Mouse (Mus musculus) heart, adult 2 months (tissue): ENCODE measurements around the gene Arid3b. TPM values are rescaled to one million over a fixed set of nuclear protein-coding genes. Genes with fewer than 3 reads are reported as not detected.

Experiments used
- DNase-seq, 2 experiments: peaks; one replicate each; pipeline ENCODE4 v3.0.0; 2021
- H3K27ac ChIP-seq: fragments of 200-600 bp; 2 replicates; pipeline ENCODE4 v1.8.1; 2022
- H3K27me3 ChIP-seq: fragments of 200-500 bp; 2 replicates; pipeline ENCODE4 v1.6.1; 2012; ENCODE audit warnings: mild to moderate bottlenecking, low read length, inconsistent platforms, mixed read lengths; ENCODE audit not compliant: control insufficient read depth, insufficient read depth
- H3K36me3 ChIP-seq: fragments of 200-500 bp; 2 replicates; pipeline ENCODE4 v1.6.1; 2012; ENCODE audit warnings: low read length, inconsistent platforms; ENCODE audit not compliant: control insufficient read depth, insufficient read depth
- H3K4me1 ChIP-seq: fragments of 200-500 bp; 2 replicates; pipeline ENCODE4 v1.6.1; 2011; ENCODE audit warnings: low read length; ENCODE audit not compliant: control insufficient read depth, insufficient read depth
- H3K4me3 ChIP-seq: fragments of 200-600 bp; 2 replicates; pipeline ENCODE4 v1.8.1; 2022
- H3K79me2 ChIP-seq: fragments of 200-500 bp; replicated peaks from 2 replicates; pipeline ENCODE4 v1.6.1; 2012; ENCODE audit warnings: mild to moderate bottlenecking, inconsistent platforms, low read length, moderate library complexity, mixed read lengths; ENCODE audit not compliant: control insufficient read depth, insufficient read depth
- H3K9ac ChIP-seq: fragments of 200-500 bp; 2 replicates; pipeline ENCODE4 v1.6.1; 2012; ENCODE audit warnings: low read depth, mild to moderate bottlenecking, control low read depth, inconsistent platforms, low read length, mixed read lengths
- CTCF ChIP-seq: fragments of 200-600 bp; IDR thresholded peaks from 2 replicates; pipeline ENCODE4 v1.8.1; 2022; ENCODE audit warnings: antibody characterized with exemption, mild to moderate bottlenecking, moderate library complexity
- EP300 ChIP-seq: fragments of 200-500 bp; IDR thresholded peaks from 2 replicates; pipeline ENCODE4 v1.6.1; 2011; ENCODE audit warnings: low read depth, low read length, control low read depth; ENCODE audit not compliant: insufficient read depth
- POLR2A ChIP-seq: fragments of 200-500 bp; IDR thresholded peaks from 2 replicates; pipeline ENCODE4 v1.6.1; 2011; ENCODE audit warnings: mild to moderate bottlenecking, low read depth, low read length, control low read depth; ENCODE audit not compliant: insufficient read depth
- WGBS: fragments of 180-500 bp; shearing (Covaris S2); methylation state at CpG from one replicate; pipeline ENCODE4 v1.1.7; 2018; 5-methylcytosine and 5-hydroxymethylcytosine counted together
- intact Hi-C: fragments of 180-260 bp; cut with DNase I; formaldehyde crosslinking; loops from one replicate; pipeline ENCODE4 v1.15.1; 2025
- polyA plus RNA-seq: library from polyadenylated mRNA; depleted of rRNA; stranded (reverse); fragments of >200 nt; gene quantifications from 2 replicates; pipeline ENCODE4 v1.2.3, GENCODE M21; 2012
- total RNA-seq, 2 experiments: library from RNA; stranded (reverse); gene quantifications; 2 replicates each; pipeline ENCODE4 v1.2.3; 2021

Arid3b gene
- total and polyA plus RNA-seq, 3 experiments = 3.6 to 4.6 (median 4.0) TPM

GRCm38 (mm10) chr9:57782656-57783055 lies 53.9 kb downstream of the Arid3b start:
- Histone ChIP-seq H3K4me3 (no peak overlapping the region), H3K4me1 (no peaks in the 10 kb centered on the region), H3K27me3 (no peaks in the 10 kb centered on the region), H3K27ac (no peak overlapping the region), H3K36me3 (no peaks in the 10 kb centered on the region), H3K79me2 (no peaks in the 10 kb centered on the region), H3K9ac (no peak overlapping the region)
- intact Hi-C loops = no loop called here
- no peak for DNase-seq
- TF ChIP-seq POLR2A (no peak), CTCF (no peak), EP300 (no peak)
- 87% methylated on average over 3 of the region's 3 CpGs for WGBS

GRCm38 (mm10) chr9:57775736-57776135 lies 60.9 kb downstream of the Arid3b start:
- DNase-seq = no peak
- H3K4me1 ChIP-seq = no peaks in the 10 kb centered on the region
- H3K27ac ChIP-seq = no peak overlapping the region
- WGBS = 83% methylated on average over 4 of the region's 4 CpGs
- H3K4me3 ChIP-seq = no peak overlapping the region
- H3K36me3 ChIP-seq = no peaks in the 10 kb centered on the region
- intact Hi-C loops = no loop called here
- H3K79me2 ChIP-seq = no peaks in the 10 kb centered on the region
- H3K27me3 ChIP-seq = no peaks in the 10 kb centered on the region
- TF ChIP-seq POLR2A (no peak), CTCF (no peak), EP300 (no peak)
- no peak overlapping the region for H3K9ac ChIP-seq

- DNase-seq = no peak
- Histone ChIP-seq H3K4me1 (no peaks in the 10 kb centered on the region), H3K36me3 (no peaks in the 10 kb centered on the region), H3K27me3 (no peaks in the 10 kb centered on the region), H3K27ac (no peak overlapping the region), H3K9ac (no peak overlapping the region), H3K79me2 (no peaks in the 10 kb centered on the region), H3K4me3 (no peak overlapping the region)
- no peak for TF ChIP-seq POLR2A
- WGBS = 74% methylated on average over 5 of the region's 5 CpGs
- intact Hi-C loops = no loop called here
Measured at GRCm38 (mm10) chr9:57775026-57775425, 61.6 kb downstream of the Arid3b start.

- Histone ChIP-seq H3K27ac (no peak overlapping the region), H3K79me2 (no peaks in the 10 kb centered on the region), H3K27me3 (no peaks in the 10 kb centered on the region), H3K4me3 (no peak overlapping the region), H3K9ac (no peak overlapping the region), H3K36me3 (no peaks in the 10 kb centered on the region), H3K4me1 (no peaks in the 10 kb centered on the region; the same call in 1 of the 2 replicates)
- WGBS = 10% methylated on average over 1 of the region's 1 CpGs
- TF ChIP-seq POLR2A (no peak), CTCF (peak; percentile 69)
- intact Hi-C loops = no loop called here
- DNase-seq = no peak
Measured at GRCm38 (mm10) chr9:57774168-57774567, 62.4 kb downstream of the Arid3b start.

GRCm38 (mm10) chr9:57773754-57774153 lies 62.8 kb downstream of the Arid3b start:
- 74% methylated on average over 3 of the region's 3 CpGs for WGBS
- Histone ChIP-seq H3K4me1 (no peaks in the 10 kb centered on the region; the same call in 1 of the 2 replicates), H3K9ac (no peak overlapping the region), H3K4me3 (no peak overlapping the region), H3K36me3 (no peaks in the 10 kb centered on the region), H3K27me3 (no peaks in the 10 kb centered on the region), H3K27ac (no peak overlapping the region), H3K79me2 (no peaks in the 10 kb centered on the region)
- intact Hi-C loops = no loop called here
- DNase-seq = no peak
- TF ChIP-seq EP300 (no peak), CTCF (no peak), POLR2A (no peak)

- no peak for TF ChIP-seq POLR2A
- TF ChIP-seq CTCF = no peak
- no peak for TF ChIP-seq EP300
- Histone ChIP-seq H3K27ac (no peak overlapping the region), H3K27me3 (no peaks in the 10 kb centered on the region), H3K9ac (no peak overlapping the region), H3K4me3 (no peak overlapping the region), H3K36me3 (no peaks in the 10 kb centered on the region), H3K4me1 (no peaks in the 10 kb centered on the region; the same call in 1 of the 2 replicates), H3K79me2 (no peaks in the 10 kb centered on the region; the same call in 1 of the 2 replicates)
- intact Hi-C loops = no loop called here
- WGBS = 94% methylated on average over 2 of the region's 2 CpGs
- DNase-seq = no peak
Measured at GRCm38 (mm10) chr9:57770836-57771235, 65.8 kb downstream of the Arid3b start.

- intact Hi-C loops = no loop called here
- Histone ChIP-seq H3K4me3 (no peak overlapping the region), H3K27me3 (no peaks in the 10 kb centered on the region), H3K36me3 (no peaks in the 10 kb centered on the region), H3K79me2 (no peaks in the 10 kb centered on the region; the same call in 1 of the 2 replicates), H3K27ac (peak overlapping the region; percentile 47), H3K4me1 (no peaks in the 10 kb centered on the region; the same call in 1 of the 2 replicates), H3K9ac (no peak overlapping the region)
- no peak for DNase-seq
- no peak for TF ChIP-seq POLR2A
- no peak for TF ChIP-seq EP300
- TF ChIP-seq CTCF = no peak
- WGBS = 41% methylated on average over 1 of the region's 1 CpGs
Measured at GRCm38 (mm10) chr9:57770214-57770613, 66.4 kb downstream of the Arid3b start.
